Mouse (Mus musculus) MEL (cell line): ENCODE results near the gene Gpr89. TPM values are rescaled to one million over a fixed set of nuclear protein-coding genes. Genes with fewer than 3 reads are reported as not detected.

ENCODE experiments used
- DNase-seq: peaks from one replicate; pipeline ENCODE4 v3.0.0; 2011; ENCODE audit warnings: low read depth, low spot score
- H3K27ac ChIP-seq: 2 replicates; pipeline ENCODE4 v1.5.1; 2012; ENCODE audit warnings: low read depth, mild to moderate bottlenecking, control low read depth, low read length, moderate library complexity; ENCODE audit not compliant: control insufficient read depth
- H3K27me3 ChIP-seq, 2 experiments: fragments of 150-350 bp in 1 of 2; sonication (generic) in 1 of 2; 2 replicates each; pipeline ENCODE4 v1.6.1; 2012; ENCODE audit warnings: low read length in 2 of 2, mild to moderate bottlenecking in 2 of 2, improper control_type of control experiment in 1 of 2, moderate library complexity in 1 of 2; ENCODE audit not compliant: insufficient read depth in 2 of 2, control insufficient read depth in 1 of 2
- H3K36me3 ChIP-seq, 2 experiments: 2 replicates each; pipeline ENCODE4 v1.6.1; 2012 to 2014; ENCODE audit warnings: low read length in 2 of 2, improper control_type of control experiment in 1 of 2, inconsistent platforms in 1 of 2, mild to moderate bottlenecking in 1 of 2; ENCODE audit not compliant: insufficient read depth in 2 of 2, control insufficient read depth in 1 of 2
- H3K4me1 ChIP-seq, 2 experiments: fragments of 150-350 bp in 1 of 2; sonication (generic) in 1 of 2; 2 replicates each; pipeline ENCODE4 v1.6.1; 2012; ENCODE audit warnings: low read length in 2 of 2, improper control_type of control experiment in 1 of 2, mild to moderate bottlenecking in 1 of 2; ENCODE audit not compliant: insufficient read depth in 2 of 2, control insufficient read depth in 1 of 2
- H3K4me3 ChIP-seq, 2 experiments: fragments of 150-350 bp in 1 of 2; sonication (generic) in 1 of 2; 2 replicates each; pipeline ENCODE4 v1.5.1; 2012; ENCODE audit warnings: low read depth in 2 of 2, low read length in 2 of 2, mild to moderate bottlenecking in 2 of 2, moderate library complexity in 2 of 2, control low read depth in 1 of 2, improper control_type of control experiment in 1 of 2; ENCODE audit not compliant: control insufficient read depth in 1 of 2, insufficient read depth in 1 of 2
- H3K79me2 ChIP-seq: 2 replicates; pipeline ENCODE4 v1.6.1; 2012; ENCODE audit warnings: mild to moderate bottlenecking, low read length, moderate library complexity; ENCODE audit not compliant: control insufficient read depth, poor library complexity, insufficient read depth
- H3K9ac ChIP-seq: 2 replicates; pipeline ENCODE4 v1.6.1; 2012; ENCODE audit warnings: low read depth, mild to moderate bottlenecking, control low read depth, low read length, moderate library complexity; ENCODE audit not compliant: control insufficient read depth, poor library complexity, severe bottlenecking
- H3K9me3 ChIP-seq: fragments of 150-350 bp; sonication (generic); replicated peaks from 2 replicates; pipeline ENCODE4 v1.6.1; 2012; ENCODE audit warnings: mild to moderate bottlenecking, low read length, improper control_type of control experiment, moderate library complexity; ENCODE audit not compliant: insufficient read depth
- GATA1 ChIP-seq: IDR thresholded peaks from 2 replicates; pipeline ENCODE4 v1.6.1; 2011; ENCODE audit warnings: low read depth, low read length, improper control_type of control experiment
- MAFK ChIP-seq: IDR thresholded peaks from 2 replicates; pipeline ENCODE4 v1.6.1; 2011; ENCODE audit warnings: low read depth, mild to moderate bottlenecking, low read length, improper control_type of control experiment, borderline replicate concordance
- MAZ ChIP-seq: IDR thresholded peaks from 2 replicates; pipeline ENCODE4 v1.6.1; 2012; ENCODE audit warnings: low read depth, mild to moderate bottlenecking, inconsistent platforms, low read length, improper control_type of control experiment
- MXI1 ChIP-seq: IDR thresholded peaks from 2 replicates; pipeline ENCODE4 v1.6.1; 2011; ENCODE audit warnings: mild to moderate bottlenecking, low read depth, low read length, improper control_type of control experiment
- POLR2A ChIP-seq, 2 experiments: IDR thresholded peaks; 2 replicates each; pipeline ENCODE4 v1.6.1; 2011 to 2012; ENCODE audit warnings: low read length in 2 of 2, mild to moderate bottlenecking in 2 of 2, control low read depth in 1 of 2, improper control_type of control experiment in 1 of 2, low read depth in 1 of 2, moderate library complexity in 1 of 2; ENCODE audit not compliant: control insufficient read depth in 1 of 2, insufficient read depth in 1 of 2, poor library complexity in 1 of 2
- RCOR1 ChIP-seq: IDR thresholded peaks from 2 replicates; pipeline ENCODE4 v1.6.1; 2012; ENCODE audit warnings: low read depth, mild to moderate bottlenecking, inconsistent platforms, low read length, improper control_type of control experiment
- SMC3 ChIP-seq: IDR thresholded peaks from 2 replicates; pipeline ENCODE4 v1.6.1; 2011; ENCODE audit warnings: low read depth, low read length, improper control_type of control experiment
- TCF12 ChIP-seq: IDR thresholded peaks from 2 replicates; pipeline ENCODE4 v1.6.1; 2014; ENCODE audit warnings: low read depth, mild to moderate bottlenecking, inconsistent platforms, low read length, improper control_type of control experiment, moderate library complexity
- USF2 ChIP-seq, 2 experiments: IDR thresholded peaks; 2 replicates each; pipeline ENCODE4 v1.6.1; 2011 to 2012; ENCODE audit warnings: improper control_type of control experiment in 2 of 2, low read length in 2 of 2, borderline replicate concordance in 1 of 2, inconsistent platforms in 1 of 2, low read depth in 1 of 2, mild to moderate bottlenecking in 1 of 2; ENCODE audit not compliant: insufficient read depth in 1 of 2
- ZC3H11A ChIP-seq: IDR thresholded peaks from 2 replicates; pipeline ENCODE4 v1.6.1; 2012; ENCODE audit warnings: low read depth, mild to moderate bottlenecking, inconsistent platforms, low read length, improper control_type of control experiment
- ZKSCAN1 ChIP-seq: IDR thresholded peaks from 2 replicates; pipeline ENCODE4 v1.6.1; 2012; ENCODE audit warnings: low read depth, mild to moderate bottlenecking, inconsistent platforms, low read length, improper control_type of control experiment, moderate library complexity
- polyA plus RNA-seq, 2 experiments: library from polyadenylated mRNA; stranded (reverse) in 1 of 2; unstranded in 1 of 2; fragments of >175 nt in 1 of 2; fragments of >200 nt in 1 of 2; gene quantifications; 2 replicates each; pipeline versions ENCODE4 v1.2.1 to v1.2.4; 2012; ENCODE audit warnings: low replicate concordance in 2 of 2, low read depth in 1 of 2; ENCODE audit not compliant: insufficient read length in 2 of 2, insufficient read depth in 1 of 2, missing spikeins in 1 of 2
- total RNA-seq: library from RNA; depleted of rRNA; stranded (reverse); fragments of 300-350 nt; gene quantifications from 2 replicates; pipeline ENCODE4 v1.2.3, GENCODE M21; 2012; rRNA removed

The Gpr89 gene
- total and polyA plus RNA-seq, 3 experiments, result 56.7 to 69.9 TPM; not detected in 1

DNA sequence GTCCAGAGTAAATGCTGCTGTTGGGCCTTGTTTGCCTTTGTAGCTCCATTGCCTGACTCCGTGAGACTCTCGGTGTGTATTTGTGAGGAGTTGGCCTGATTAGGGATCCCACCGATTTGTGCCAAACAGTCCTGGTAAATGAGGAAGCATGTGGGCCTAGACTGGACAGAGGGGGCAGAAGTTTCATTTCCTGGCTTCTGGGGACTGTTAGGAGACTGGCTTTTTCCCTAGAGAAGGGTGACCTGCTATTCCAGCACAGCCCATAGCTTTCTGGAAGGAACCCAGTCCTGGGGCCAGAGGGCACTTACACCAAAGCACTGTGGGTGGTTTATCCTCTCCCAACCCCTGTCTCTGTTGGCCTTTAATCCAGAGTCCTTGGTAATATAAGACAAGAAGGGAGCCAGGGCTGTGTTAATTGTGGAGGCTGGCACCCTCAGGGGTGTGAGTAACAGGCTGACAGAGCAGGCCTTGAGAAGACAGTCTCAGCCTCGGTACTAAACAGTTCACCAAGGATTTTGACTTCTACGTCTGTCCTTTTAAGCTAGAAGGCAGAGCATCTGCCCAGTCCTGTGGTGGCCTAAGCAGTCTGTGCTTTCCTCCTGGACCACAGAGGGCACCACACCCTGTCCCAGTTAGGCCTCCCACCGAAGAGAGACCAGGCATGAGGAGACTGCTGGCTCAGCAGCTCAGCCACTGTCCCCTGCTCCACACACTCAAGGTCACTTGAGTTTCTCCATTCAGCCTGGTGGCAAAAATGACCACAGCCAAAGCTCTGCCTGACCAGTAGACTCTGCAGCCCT is 84.8 kb downstream of the Gpr89 start:
- Histone ChIP-seq H3K4me3 (no peak overlapping the region), H3K9ac (no peak overlapping the region), H3K79me2 (no peaks in the 10 kb centered on the region), H3K27ac (no peak overlapping the region), H3K9me3 (no peaks in the 10 kb centered on the region), H3K27me3 (peaks cover 0 to 3% of the 10 kb centered on the region in 2 experiments; a peak in 2 of 4 replicates), H3K36me3 (no peaks in the 10 kb centered on the region), H3K4me1 (peaks cover 0 to 4% of the 10 kb centered on the region in 2 experiments; a peak in 2 of 4 replicates)
- no peak for TF ChIP-seq MXI1
- no peak for TF ChIP-seq GATA1
- no peak for TF ChIP-seq TCF12
- TF ChIP-seq MAFK, result no peak
- no peak for TF ChIP-seq ZC3H11A
- TF ChIP-seq RCOR1, result no peak
- no peak for TF ChIP-seq SMC3
- no peak for TF ChIP-seq USF2 (IDR thresholded peaks at IDR 0.05; ENCODE audit: borderline replicate concordance in 1 of 2, insufficient read depth in 1 of 2, low read depth in 1 of 2, low read length in 2 of 2)
- TF ChIP-seq POLR2A (IDR thresholded peaks at IDR 0.05; ENCODE audit: control insufficient read depth in 1 of 2, insufficient read depth in 1 of 2, low read depth in 1 of 2, low read length in 2 of 2, poor library complexity in 1 of 2), result no peak
- TF ChIP-seq ZKSCAN1, result no peak
- no peak for TF ChIP-seq MAZ
- DNase-seq, result no peak

Other genes starting within 250 kb of the Gpr89 start
- gene Ankrd35, start 235.2 kb downstream of the Gpr89 start, total RNA-seq, result 0.46 and 0.62 TPM in 2 replicates
- gene Ankrd35, start 235.2 kb downstream of the Gpr89 start, polyA plus RNA-seq, result under 1 TPM in 1 of 2 experiments, not detected in 1; 0.77 TPM
- gene Pias3, start 209.0 kb downstream of the Gpr89 start, total RNA-seq, result 5.9 and 6.0 TPM in 2 replicates
- gene Pias3, start 209.0 kb downstream of the Gpr89 start, polyA plus RNA-seq, result 10 to 100 TPM in 1 of 2 experiments, not detected in 1; 26.8 TPM
- 2.4 and 2.7 TPM in 2 replicates for gene Nudt17, start 196.8 kb downstream of the Gpr89 start, total RNA-seq
- gene Nudt17, start 196.8 kb downstream of the Gpr89 start, polyA plus RNA-seq, result 1 to 10 TPM in 1 of 2 experiments, not detected in 1; 6.5 TPM
- gene Polr3c, start 177.7 kb downstream of the Gpr89 start, total RNA-seq, result 48.3 and 53.1 TPM in 2 replicates
- gene Polr3c, start 177.7 kb downstream of the Gpr89 start, polyA plus RNA-seq, result 100 to 1,000 TPM; 122 to 224 TPM
- 43.2 and 52.2 TPM in 2 replicates for gene Rnf115, start 177.7 kb downstream of the Gpr89 start, total RNA-seq
- gene Rnf115, start 177.7 kb downstream of the Gpr89 start, polyA plus RNA-seq, result 10 to 100 TPM; 66.1 to 71.8 TPM
- gene Pdzk1, start 76.1 kb downstream of the Gpr89 start, total RNA-seq, result 0.20 and 0.27 TPM in 2 replicates
- gene Pdzk1, start 76.1 kb downstream of the Gpr89 start, polyA plus RNA-seq, result under 1 TPM in 1 of 2 experiments, not detected in 1; 0.18 TPM
- 0.04 TPM in 1 of 2 replicates, not detected in the other for gene Cd160, start 76.0 kb downstream of the Gpr89 start, total RNA-seq
- gene Cd160, start 76.0 kb downstream of the Gpr89 start, polyA plus RNA-seq, result under 1 TPM in 1 of 2 experiments, not detected in 1; 0.32 TPM
- 0.07 and 0.08 TPM in 2 replicates for gene Gja5, start 653 bp downstream of the Gpr89 start, total RNA-seq
- gene Gja5, start 653 bp downstream of the Gpr89 start, polyA plus RNA-seq, result under 1 TPM in 1 of 2 experiments, not detected in 1; 0.03 TPM
- gene Gja8, start 20.7 kb upstream of the Gpr89 start, total RNA-seq, result 0.04 TPM in 1 of 2 replicates, not detected in the other
- gene Gja8, start 20.7 kb upstream of the Gpr89 start, polyA plus RNA-seq, result under 1 TPM in 1 of 2 experiments, not detected in 1; 0.04 TPM